Mouse (Mus musculus) neural tube, postnatal 0 days (tissue): ENCODE measurements around the gene Pitx1. TPM values are rescaled to one million over a fixed set of nuclear protein-coding genes. Genes with fewer than 3 reads are reported as not detected.

Experiments used
- polyA plus RNA-seq: library from polyadenylated mRNA; unstranded; fragments of >200 nt; fragmentation: Nextera tagmentation; extraction: Ambion mirVana; gene quantifications from 2 replicates; pipeline ENCODE4 v1.2.1, GENCODE M21; 2015

Gene Pitx1
- polyA plus RNA-seq = not detected in 2 replicates

DNA sequence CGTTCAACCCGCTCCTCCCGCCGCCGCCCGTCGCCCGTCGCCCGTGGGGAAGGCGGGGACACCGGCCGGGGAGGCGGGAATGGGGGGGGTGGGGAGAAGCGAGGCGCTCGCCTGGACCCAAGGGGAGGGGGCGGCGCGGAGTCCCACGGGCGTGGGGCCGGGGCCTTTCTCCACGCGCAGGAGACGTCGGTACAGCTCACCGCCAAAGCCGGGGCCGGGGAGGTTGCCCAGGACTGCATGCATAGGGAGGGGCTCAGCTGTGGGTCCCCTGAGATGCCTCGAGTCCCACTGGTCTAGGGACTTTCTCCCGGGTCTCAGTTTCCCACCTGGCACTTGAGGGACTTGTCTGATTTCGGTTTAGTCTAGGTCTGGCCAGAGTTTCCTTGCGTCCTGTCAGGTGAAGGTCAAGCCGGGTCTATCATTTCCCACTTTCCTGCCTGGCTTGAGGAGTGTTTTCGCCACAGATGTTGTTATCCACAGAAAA lies at the start of gene Pitx1:
Gene Pitx1 (minus strand): TSS at position 51 of the 484 bp plus-strand sequence.

DNA sequence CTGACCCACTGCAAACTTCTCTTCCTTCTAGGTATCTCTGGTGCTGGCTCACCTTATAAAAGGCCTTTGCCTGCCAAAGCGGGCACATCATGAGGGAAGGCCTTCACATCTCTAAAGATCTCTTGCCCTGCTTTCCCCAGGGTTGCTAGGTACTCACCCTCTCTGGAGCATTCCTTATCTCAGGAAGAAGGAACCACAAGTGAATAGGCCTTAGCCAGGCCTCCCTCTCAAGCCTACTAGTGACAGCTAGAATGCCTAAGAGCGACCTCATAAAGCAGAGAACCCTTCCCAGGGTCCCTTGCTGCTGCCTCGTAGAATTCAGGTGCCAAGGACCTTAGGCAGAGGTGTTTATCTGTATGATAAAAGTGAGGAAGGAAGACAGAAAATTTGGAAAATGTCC lies 51.7 kb downstream of the Pitx1 start, which contains the start of gene Catsper3:
Gene Catsper3 (plus strand): TSS at position 301 of the 400 bp plus-strand sequence.

Other genes starting within 250 kb of the Pitx1 start
- 44.6 and 45.7 TPM in 2 replicates for gene B4galt7, start 236.3 kb downstream of the Pitx1 start, polyA plus RNA-seq
- gene Caml, start 213.2 kb downstream of the Pitx1 start, polyA plus RNA-seq = 108 and 111 TPM in 2 replicates
- gene Ddx46, start 201.2 kb downstream of the Pitx1 start, polyA plus RNA-seq = 18.3 and 20.6 TPM in 2 replicates
- gene B230219D22Rik, start 143.1 kb downstream of the Pitx1 start, polyA plus RNA-seq = 66.1 and 66.5 TPM in 2 replicates
- gene Txndc15, start 121.5 kb downstream of the Pitx1 start, polyA plus RNA-seq = 131 and 132 TPM in 2 replicates
- 40.6 and 42.2 TPM in 2 replicates for gene Pcbd2, start 108.8 kb downstream of the Pitx1 start, polyA plus RNA-seq
- 0.29 and 0.49 TPM in 2 replicates for gene Catsper3, start 51.6 kb downstream of the Pitx1 start, polyA plus RNA-seq